8 mouse cellular contexts compared by ENCODE assay signal in genomic region chr8:84066291-84066930, GRCm38 (mm10). TPM values are rescaled to one million over a fixed set of nuclear protein-coding genes. Genes with fewer than 3 reads are reported as not detected.
DNase-seq lines count a peak whose midpoint lies in the region; ATAC-seq lines count a peak whose summit lies in the region.

TSS of gene Rfx1 (plus strand) at chr8:84066834.

- peak within 1 kb of the TSS; percentile 62 for H3K4me2 ChIP-seq in hindbrain, embryonic 11.5 days (replicated peaks; ENCODE audit: low read depth, low read length)

- WGBS in hindbrain, embryonic 11.5 days = under 1% methylated on average over 51 of the region's 51 CpGs

- H3K36me3 ChIP-seq in hindbrain, embryonic 11.5 days (ENCODE audit: control insufficient read depth, insufficient read depth, low read length) = no peaks in the 10 kb centered on the region

- H3K9ac ChIP-seq in hindbrain, embryonic 11.5 days (ENCODE audit: low read depth, low read length) = peak within 1 kb of the TSS; percentile 83

- no peaks in the 10 kb centered on the region for H3K9me3 ChIP-seq in hindbrain, embryonic 11.5 days (ENCODE audit: control insufficient read depth, low read length)

- H3K4me1 ChIP-seq in hindbrain, embryonic 11.5 days (replicated peaks; ENCODE audit: control insufficient read depth, insufficient read depth, low read length) = peaks cover 10% of the 10 kb centered on the region; the same call in 1 of the 2 replicates

- ATAC-seq in hindbrain, embryonic 11.5 days (ENCODE audit: low FRiP score) = peak; percentile 98

- H3K4me3 ChIP-seq in hindbrain, embryonic 11.5 days (ENCODE audit: low read depth, low read length) = peak within 1 kb of the TSS; percentile 73

- DNase-seq in Muller cell, postnatal 12 days (ENCODE audit: inconsistent ontology term) = peak; percentile 100
- DNase-seq in cerebellum, adult 9-11 months = peak; percentile 100
- peak; percentile 100 for DNase-seq in frontal cortex, adult 2 months (ENCODE audit: extremely low spot score in 1 of 2, low spot score in 1 of 2)
- peak; percentile 98 for DNase-seq in hindbrain, embryonic 11.5 days (ENCODE audit: low spot score)
- peak; percentile 98 to 99 for DNase-seq in layer of hippocampus, postnatal 10 days (ENCODE audit: low spot score in 2 of 2)
- DNase-seq in lung, postnatal 10 days = peak; percentile 100
- peak; percentile 97 for DNase-seq in ovary, postnatal 36 days (ENCODE audit: low spot score)
- peak; percentile 97 for DNase-seq in thymus, postnatal 25 days

- H3K27ac ChIP-seq in hindbrain, embryonic 11.5 days (ENCODE audit: low read depth, low read length) = peak within 1 kb of the TSS; percentile 89

- no peaks in the 10 kb centered on the region for H3K27me3 ChIP-seq in hindbrain, embryonic 11.5 days (ENCODE audit: control insufficient read depth, insufficient read depth, low read length)

RNA-seq across cellular contexts. Expression of gene Rfx1, which starts in this region (rescaled TPM):
- polyA plus RNA-seq in frontal cortex, adult 2 months (2012; rRNA removed) = 36.6 and 37.9 TPM in 2 replicates
- polyA plus RNA-seq in hindbrain, embryonic 11.5 days (2014; fragmentation: Nextera tagmentation; extraction: Ambion mirVana) = 5.5 and 8.8 TPM in 2 replicates
- total RNA-seq in layer of hippocampus, postnatal 10 days (2021) = 10 to 100 TPM; 20.9 to 21.5 TPM

Comparison
In these comparisons a context has a peak if more than half of its experiments do, and no peak if none do; other contexts are left out.
1. Peak in every context shown above with its lines: DNase-seq, ATAC-seq, H3K4me3 ChIP-seq and H3K27ac ChIP-seq.